Comparison of ENCODE assay signal across 9 mouse cellular contexts in genomic region chr2:157751589-157752373, GRCm38 (mm10). TPM values are rescaled to one million over a fixed set of nuclear protein-coding genes. Genes with fewer than 3 reads are reported as not detected.
DNase-seq lines count a peak whose midpoint lies in the region; ATAC-seq and TF ChIP-seq lines count a peak whose summit lies in the region.
"Had no signal": no experiment of that assay in that cellular context is flagged by ENCODE, and none has a peak within 500 bp of the region (broad histone marks: within the 10 kb centered on the region; RNA-seq: fewer than 3 reads in every experiment).

No protein-coding gene starts in this region.

- no peak for TF ChIP-seq CTCF in forebrain, postnatal 0 days (IDR thresholded peaks at IDR 0.05; ENCODE audit: low read depth)

- H3K4me2 ChIP-seq in forebrain, postnatal 0 days (ENCODE audit: low read depth) = peak overlapping the region; percentile 35
- H3K4me2 ChIP-seq: stomach, embryonic 15.5 days had no signal

- no peaks in the 10 kb centered on the region for H3K27me3 ChIP-seq in forebrain, postnatal 0 days (ENCODE audit: insufficient read depth, low read length)
- H3K27me3 ChIP-seq: stomach, embryonic 15.5 days had no signal

- intact Hi-C loops in heart, postnatal 25 days (cut with DNase I) = loop anchor here (5.0 kb wide), 1 partner anchor 126 kb away; no protein-coding TSS in a partner anchor

- DNase-seq in adrenal gland, adult 2 months = peak; percentile 42
- DNase-seq in adrenal gland, adult 18-20 months (ENCODE audit: low spot score in 2 of 2) = no peak
- DNase-seq in forebrain, postnatal 0 days = peak; percentile 85
- peak; percentile 23 for DNase-seq in heart, postnatal 25 days (ENCODE audit: low spot score)
- DNase-seq in kidney, postnatal 4 days = peak; percentile 21 to 50
- DNase-seq in lung, postnatal 10 days = peak; percentile 67
- DNase-seq in right cerebral cortex, adult 2 months (ENCODE audit: low spot score in 2 of 2) = peak; percentile 53 to 60
- no peak for DNase-seq in testis, postnatal 14 days (ENCODE audit: low spot score)

- H3K9me3 ChIP-seq in forebrain, postnatal 0 days (ENCODE audit: low read length) = no peaks in the 10 kb centered on the region
- H3K9me3 ChIP-seq: stomach, embryonic 15.5 days had no signal

- no peak overlapping the region for H3K4me3 ChIP-seq in forebrain, postnatal 0 days (ENCODE audit: low read depth, low read length)
- H3K4me3 ChIP-seq: stomach, embryonic 15.5 days had no signal

- peaks cover 24% of the 10 kb centered on the region for H3K4me1 ChIP-seq in forebrain, postnatal 0 days (ENCODE audit: insufficient read depth)

- 11% methylated on average over 22 of the region's 22 CpGs for WGBS in forebrain, postnatal 0 days

- peak overlapping the region; percentile 22; the same call in 1 of the 2 replicates for H3K9ac ChIP-seq in forebrain, postnatal 0 days
- H3K9ac ChIP-seq: stomach, embryonic 15.5 days had no signal

- no peaks in the 10 kb centered on the region for H3K36me3 ChIP-seq in forebrain, postnatal 0 days (ENCODE audit: insufficient read depth)
- H3K36me3 ChIP-seq: stomach, embryonic 15.5 days had no signal

- H3K27ac ChIP-seq in forebrain, postnatal 0 days (ENCODE audit: low read depth, low read length) = peak overlapping the region; percentile 73
- H3K27ac ChIP-seq: stomach, embryonic 15.5 days had no signal

- peak; percentile 94 for ATAC-seq in forebrain, postnatal 0 days

RNA-seq across cellular contexts. Expression of gene Ctnnbl1, which starts 14.6 kb away (rescaled TPM):
- total RNA-seq in adrenal gland, adult 2 months (2021) = 10 to 100 TPM; 15.6 to 20.4 TPM
- 12.4 and 13.4 TPM in 2 replicates for polyA plus RNA-seq in adrenal gland, adult 2 months (2012; rRNA removed)
- total RNA-seq in adrenal gland, adult 18-20 months (2021) = 10 to 100 TPM; 17.7 to 18.1 TPM
- total RNA-seq in forebrain, postnatal 0 days (2014; rRNA removed) = 43.8 and 49.9 TPM in 2 replicates
- polyA plus RNA-seq in forebrain, postnatal 0 days (2015; fragmentation: Nextera tagmentation; extraction: Ambion mirVana) = 48.2 and 49.5 TPM in 2 replicates
- total RNA-seq in heart, postnatal 25 days (2021) = 1 to 10 TPM; 9.1 to 9.4 TPM

Comparison
In these comparisons a context has a peak if more than half of its experiments do, and no peak if none do; other contexts are left out.
1. DNase-seq: peak in adrenal gland, adult 2 months (single experiment), forebrain, postnatal 0 days (single experiment), heart, postnatal 25 days (single experiment), kidney, postnatal 4 days (2 of 2), lung, postnatal 10 days (single experiment) and right cerebral cortex, adult 2 months (2 of 2); none in adrenal gland, adult 18-20 months (0 of 2) and testis, postnatal 14 days (single experiment).